Mouse (Mus musculus) embryonic stem cell, embryonic (primary cell): ENCODE data around the gene Adck2.

Source experiments
- CTCF ChIA-PET, 4 experiments: fragments of 300-600 bp in 2 of 4; fragments of 350-600 bp in 2 of 4; sonication (Branson Sonifier 250); formaldehyde crosslinking; loops; one replicate each; lab custom pipeline; 2022; ENCODE audit warnings: inconsistent platforms in 2 of 4; lab: Charles Lee
- POLR2A ChIA-PET, 4 experiments: fragments of 300-600 bp in 2 of 4; fragments of 350-600 bp in 2 of 4; sonication (Branson Sonifier 250); formaldehyde crosslinking; loops; one replicate each; lab custom pipeline; 2022; ENCODE audit warnings: antibody characterized with exemption in 4 of 4, inconsistent platforms in 1 of 4; lab: Charles Lee

Adck2 gene

GRCm38 (mm10) chr6:39573791-39574554, at the start of gene Adck2:
TSS of gene Adck2 (plus strand) at chr6:39573873.
- POLR2A ChIA-PET: interaction anchor here (0.5 to 4.8 kb wide), 39 partner anchors 9 to 677 kb away, joined by 3 to 26 read pairs (median 4); partner anchors contain the start of genes Dennd2a (in 2 of the 4), Mkrn1 (in 1 of the 4) and Mrps33 (in 1 of the 4)
- CTCF ChIA-PET: interaction anchor here in 3 of 4 experiments (0.6 to 1.9 kb wide), 15 partner anchors 12 to 1057 kb away, joined by 3 to 21 read pairs (median 5); partner anchors contain the start of genes Dennd2a (in 2 of the 3) and Mrps33 (in 1 of the 3)

GRCm38 (mm10) chr6:39526797-39527196, 46.9 kb upstream of the Adck2 start:
- POLR2A ChIA-PET: interaction anchor here in 3 of 4 experiments (0.5 to 4.9 kb wide), 23 partner anchors 9 to 720 kb away, joined by 3 to 30 read pairs (median 4); partner anchors contain the start of genes Dennd2a (in 2 of the 3), Adck2 (in 1 of the 3) and Mkrn1 (in 1 of the 3)
- CTCF ChIA-PET: interaction anchor here (0.5 to 1.6 kb wide), 6 partner anchors 27 to 1104 kb away, joined by 3 to 5 read pairs (median 4); no protein-coding TSS in a partner anchor

GRCm38 (mm10) chr6:39527337-39527784, 46.3 kb upstream of the Adck2 start:
- ChIA-PET CTCF (interaction anchor here in 3 of 4 experiments (0.5 to 1.3 kb wide), 6 partner anchors 27 to 1104 kb away, joined by 3 to 5 read pairs (median 3); partner anchors contain the start of gene Mrps33 (in 1 of the 3)), POLR2A (interaction anchor here in 3 of 4 experiments (0.5 to 4.9 kb wide), 26 partner anchors 8 to 720 kb away, joined by 3 to 30 read pairs (median 4); partner anchors contain the start of genes Dennd2a (in 2 of the 3), Adck2 (in 1 of the 3) and Mkrn1 (in 1 of the 3))

GRCm38 (mm10) chr6:39527811-39528210, 45.9 kb upstream of the Adck2 start:
- POLR2A ChIA-PET: interaction anchor here in 3 of 4 experiments (0.6 to 4.9 kb wide), 29 partner anchors 8 to 977 kb away, joined by 3 to 30 read pairs (median 4); partner anchors contain the start of genes Dennd2a (in 2 of the 3), Adck2 (in 1 of the 3), Luc7l2 (in 1 of the 3) and Mkrn1 (in 1 of the 3)
- CTCF ChIA-PET: interaction anchor here in 3 of 4 experiments (0.6 to 1.3 kb wide), 4 partner anchors 26 to 283 kb away, joined by 3 read pairs; partner anchors contain the start of gene Mrps33 (in 1 of the 3)

GRCm38 (mm10) chr6:39528671-39529535, 44.8 kb upstream of the Adck2 start:
- ChIA-PET POLR2A (interaction anchor here in 3 of 4 experiments (0.7 to 4.9 kb wide), 22 partner anchors 9 to 978 kb away, joined by 3 to 30 read pairs (median 4); partner anchors contain the start of genes Dennd2a (in 1 of the 3) and Luc7l2 (in 1 of the 3)), CTCF (interaction anchor here in 3 of 4 experiments (0.6 to 1.3 kb wide), 4 partner anchors 28 to 282 kb away, joined by 3 to 13 read pairs (median 3); partner anchors contain the start of gene Mrps33 (in 1 of the 3))

- ChIA-PET CTCF (interaction anchor here in 1 of 4 experiments (0.5 kb wide), 1 partner anchor 46 kb away, joined by 3 read pairs; no protein-coding TSS in a partner anchor), POLR2A (interaction anchor here in 3 of 4 experiments (0.8 to 1.8 kb wide), 10 partner anchors 8 to 72 kb away, joined by 3 to 8 read pairs (median 3); partner anchors contain the start of gene Dennd2a (in 2 of the 3))
Observed at GRCm38 (mm10) chr6:39534944-39535343, 38.7 kb upstream of the Adck2 start.

GRCm38 (mm10) chr6:39536621-39537020, 37.1 kb upstream of the Adck2 start:
- ChIA-PET CTCF (no interaction called here), POLR2A (interaction anchor here in 1 of 4 experiments (0.6 kb wide), 1 partner anchor 175 kb away, joined by 3 read pairs; no protein-coding TSS in a partner anchor)

- POLR2A ChIA-PET: interaction anchor here in 2 of 4 experiments (0.7 to 4.0 kb wide), 4 partner anchors 8 to 11 kb away, joined by 3 to 30 read pairs (median 6); no protein-coding TSS in a partner anchor
- CTCF ChIA-PET: interaction anchor here in 2 of 4 experiments (0.7 kb wide), 2 partner anchors 25 to 26 kb away, joined by 3 to 6 read pairs; no protein-coding TSS in a partner anchor
Observed at GRCm38 (mm10) chr6:39537276-39537675, 36.4 kb upstream of the Adck2 start.

GRCm38 (mm10) chr6:39538227-39538626, 35.4 kb upstream of the Adck2 start:
- CTCF ChIA-PET: interaction anchor here in 1 of 4 experiments (0.8 kb wide), 1 partner anchor 73 kb away, joined by 3 read pairs; no protein-coding TSS in a partner anchor

GRCm38 (mm10) chr6:39539679-39540155, 34.0 kb upstream of the Adck2 start:
- POLR2A ChIA-PET: interaction anchor here (0.6 to 4.0 kb wide), 27 partner anchors 10 to 283 kb away, joined by 3 to 30 read pairs (median 5); partner anchors contain the start of genes Adck2 (in 2 of the 4), Dennd2a (in 2 of the 4) and Mrps33 (in 1 of the 4)
- CTCF ChIA-PET: interaction anchor here in 3 of 4 experiments (0.7 to 1.4 kb wide), 4 partner anchors 23 to 123 kb away, joined by 3 to 5 read pairs (median 4); no protein-coding TSS in a partner anchor

More at GRCm38 (mm10) chr6:39538227-39538626, 35.4 kb upstream of the Adck2 start:
- POLR2A ChIA-PET: interaction anchor here in 2 of 4 experiments (0.6 to 4.0 kb wide), 11 partner anchors 9 to 244 kb away, joined by 3 to 30 read pairs (median 3); partner anchors contain the start of gene Dennd2a (in 1 of the 2)

GRCm38 (mm10) chr6:39540563-39540962, 33.1 kb upstream of the Adck2 start:
- ChIA-PET POLR2A (interaction anchor here (0.7 to 4.0 kb wide), 21 partner anchors 9 to 270 kb away, joined by 3 to 30 read pairs (median 5); partner anchors contain the start of genes Adck2 (in 2 of the 4), Dennd2a (in 2 of the 4) and Mrps33 (in 1 of the 4)), CTCF (interaction anchor here in 3 of 4 experiments (0.7 to 1.4 kb wide), 4 partner anchors 22 to 124 kb away, joined by 3 to 5 read pairs (median 4); no protein-coding TSS in a partner anchor)

- ChIA-PET CTCF (interaction anchor here in 1 of 4 experiments (0.6 kb wide), 1 partner anchor 20 kb away, joined by 4 read pairs; no protein-coding TSS in a partner anchor), POLR2A (interaction anchor here in 2 of 4 experiments (0.5 to 7.2 kb wide), 6 partner anchors 11 to 1440 kb away, joined by 3 to 45 read pairs (median 4); partner anchors contain the start of gene Dennd2a (in 1 of the 2))
Observed at GRCm38 (mm10) chr6:39542631-39543597, 30.8 kb upstream of the Adck2 start.

GRCm38 (mm10) chr6:39543769-39544420, 29.8 kb upstream of the Adck2 start:
- ChIA-PET POLR2A (interaction anchor here in 3 of 4 experiments (0.7 to 7.2 kb wide), 11 partner anchors 9 to 79 kb away, joined by 3 to 45 read pairs (median 3); partner anchors contain the start of gene Dennd2a (in 2 of the 3)), CTCF (interaction anchor here in 2 of 4 experiments (0.5 to 1.8 kb wide), 4 partner anchors 19 to 87 kb away, joined by 3 to 5 read pairs (median 4); partner anchors contain the start of gene Adck2 (in 1 of the 2))

GRCm38 (mm10) chr6:39545474-39545873, 28.2 kb upstream of the Adck2 start:
- POLR2A ChIA-PET: interaction anchor here in 3 of 4 experiments (0.6 to 7.2 kb wide), 12 partner anchors 9 to 141 kb away, joined by 3 to 45 read pairs (median 4); partner anchors contain the start of gene Dennd2a (in 3 of the 3)
- CTCF ChIA-PET: interaction anchor here in 1 of 4 experiments (1.8 kb wide), 1 partner anchor 82 kb away, joined by 5 read pairs; no protein-coding TSS in a partner anchor
